Mouse (Mus musculus) forebrain, postnatal 0 days (tissue): ENCODE data around the gene Dnaic2. TPM values are rescaled to one million over a fixed set of nuclear protein-coding genes. Genes with fewer than 3 reads are reported as not detected.

ENCODE experiments used
- ATAC-seq: fragments of 200-750 bp; cut with Nextera tagmentation; 2 replicates; pipeline ENCODE4 v1.8.0; 2017; ENCODE audit warnings: mild to moderate bottlenecking, moderate library complexity
- DNase-seq: peaks from one replicate; pipeline ENCODE4 v3.0.0-alpha.2; 2015
- H3K27ac ChIP-seq: fragments of 300-500 bp; sonication (generic); 2 replicates; pipeline ENCODE4 v1.5.1; 2014; ENCODE audit warnings: low read depth, mild to moderate bottlenecking, antibody characterized with exemption, low read length, moderate library complexity, mixed read lengths
- H3K27me3 ChIP-seq: fragments of 300-500 bp; sonication (generic); 2 replicates; pipeline ENCODE4 v1.6.1; 2014; ENCODE audit warnings: mild to moderate bottlenecking, low read length, mixed read lengths; ENCODE audit not compliant: insufficient read depth
- H3K36me3 ChIP-seq: fragments of 300-500 bp; sonication (generic); 2 replicates; pipeline ENCODE4 v1.6.1; 2014; ENCODE audit warnings: mild to moderate bottlenecking, moderate library complexity; ENCODE audit not compliant: insufficient read depth
- H3K4me1 ChIP-seq: fragments of 300-500 bp; sonication (generic); 2 replicates; pipeline ENCODE4 v1.6.1; 2014; ENCODE audit warnings: antibody characterized with exemption; ENCODE audit not compliant: insufficient read depth
- H3K4me2 ChIP-seq: fragments of 300-500 bp; sonication (generic); 2 replicates; pipeline ENCODE4 v1.6.1; 2014; ENCODE audit warnings: low read depth, mild to moderate bottlenecking, moderate library complexity
- H3K4me3 ChIP-seq: fragments of 300-500 bp; sonication (generic); 2 replicates; pipeline ENCODE4 v1.5.1; 2014; ENCODE audit warnings: low read depth, low read length, mixed read lengths
- H3K9ac ChIP-seq: fragments of 300-500 bp; sonication (generic); 2 replicates; pipeline ENCODE4 v1.6.1; 2014; ENCODE audit warnings: mild to moderate bottlenecking
- H3K9me3 ChIP-seq: fragments of 300-500 bp; sonication (generic); 2 replicates; pipeline ENCODE4 v1.6.1; 2016; ENCODE audit warnings: low read length
- CTCF ChIP-seq: sonication (generic); IDR thresholded peaks from 2 replicates; pipeline ENCODE4 v1.5.1; 2016; ENCODE audit warnings: antibody characterized with exemption, control low read depth, low read depth
- WGBS: fragments of 180-500 bp; shearing (Covaris S2); extraction: QIAGEN DNeasy Blood & Tissue Kit; methylation state at CpG from one replicate; pipeline ENCODE4 v1.1.7; 2014; 5-methylcytosine and 5-hydroxymethylcytosine counted together
- polyA plus RNA-seq: library from polyadenylated mRNA; unstranded; fragments of >200 nt; fragmentation: Nextera tagmentation; extraction: Ambion mirVana; gene quantifications from 2 replicates; pipeline ENCODE4 v1.2.1, GENCODE M21; 2015
- total RNA-seq: library from RNA; depleted of rRNA; stranded (reverse); fragments of >200 nt; gene quantifications from 2 replicates; pipeline ENCODE4 v1.2.3, GENCODE M21; 2014

Dnaic2 gene
- total and polyA plus RNA-seq, 2 experiments from 2014 or later = 4.4 to 8.9 TPM

- H3K4me3 ChIP-seq = no peak overlapping the region
- DNase-seq (no peak), ATAC-seq (no peak)
- no peak overlapping the region for H3K4me2 ChIP-seq
- 74% methylated on average over 7 of the region's 7 CpGs for WGBS
- H3K4me1 ChIP-seq = no peaks in the 10 kb centered on the region
- no peak for TF ChIP-seq CTCF
- H3K27ac ChIP-seq = peak overlapping the region; percentile 40; the same call in 1 of the 2 replicates
- no peaks in the 10 kb centered on the region for H3K9me3 ChIP-seq
- no peaks in the 10 kb centered on the region for H3K36me3 ChIP-seq
- H3K27me3 ChIP-seq = no peaks in the 10 kb centered on the region
- H3K9ac ChIP-seq = no peak overlapping the region
These were observed 11.7 kb upstream of the Dnaic2 start for GRCm38 (mm10) chr11:114715531-114715930.

DNA sequence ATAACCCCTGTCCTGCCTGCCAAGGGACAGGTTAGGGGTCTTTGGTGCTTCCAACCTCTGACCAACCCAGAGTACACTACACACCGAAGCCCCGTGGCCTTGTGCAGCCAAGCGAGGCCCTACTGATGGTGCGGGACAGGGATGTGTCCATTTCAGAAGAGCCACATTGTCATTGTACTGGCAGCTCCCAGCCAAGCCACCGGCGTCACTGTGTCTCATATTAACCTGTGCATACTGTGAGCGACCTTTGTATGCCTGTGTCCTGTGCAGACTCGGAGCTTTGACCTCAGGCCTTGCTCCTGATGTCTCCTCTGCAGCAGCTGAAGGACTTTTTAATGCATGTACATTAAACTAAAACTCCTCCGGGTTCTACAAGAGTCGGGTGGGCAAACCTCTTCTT lies 6.7 kb upstream of the Dnaic2 start:
- Histone ChIP-seq H3K9ac (no peak overlapping the region), H3K27me3 (no peaks in the 10 kb centered on the region), H3K4me2 (no peak overlapping the region), H3K27ac (no peak overlapping the region), H3K4me3 (no peak overlapping the region), H3K36me3 (no peaks in the 10 kb centered on the region), H3K9me3 (no peaks in the 10 kb centered on the region), H3K4me1 (no peaks in the 10 kb centered on the region)
- ATAC-seq (no peak), DNase-seq (no peak)
- no peak for TF ChIP-seq CTCF
- WGBS = 93% methylated on average over 10 of the region's 10 CpGs

DNA sequence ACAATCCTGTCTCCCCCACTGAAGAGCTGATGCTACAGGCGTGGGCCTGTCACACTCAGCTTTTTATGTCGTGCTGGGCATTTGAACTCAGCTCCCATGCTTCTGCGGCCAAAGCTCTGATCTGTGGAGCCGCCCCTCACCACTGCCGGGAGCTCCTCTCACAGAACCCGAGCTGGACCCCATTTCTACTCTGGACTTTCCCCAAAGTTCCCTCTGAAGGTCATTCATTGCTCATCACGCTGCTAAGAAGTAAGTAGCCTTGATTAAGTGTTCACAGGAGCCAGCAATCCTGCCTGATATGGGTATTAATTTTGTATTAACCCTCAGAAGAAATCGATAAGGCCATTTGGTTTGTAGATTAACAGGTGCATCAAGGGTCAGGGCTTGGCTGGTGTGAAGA lies 4.8 kb upstream of the Dnaic2 start:
- 90% methylated on average over 8 of the region's 8 CpGs for WGBS
- Histone ChIP-seq H3K4me2 (no peak overlapping the region), H3K4me1 (no peaks in the 10 kb centered on the region), H3K27ac (no peak overlapping the region), H3K9ac (no peak overlapping the region), H3K36me3 (no peaks in the 10 kb centered on the region), H3K27me3 (no peaks in the 10 kb centered on the region), H3K4me3 (no peak overlapping the region), H3K9me3 (no peaks in the 10 kb centered on the region)
- no peak for TF ChIP-seq CTCF
- no peak for DNase-seq
- ATAC-seq = no peak

DNA sequence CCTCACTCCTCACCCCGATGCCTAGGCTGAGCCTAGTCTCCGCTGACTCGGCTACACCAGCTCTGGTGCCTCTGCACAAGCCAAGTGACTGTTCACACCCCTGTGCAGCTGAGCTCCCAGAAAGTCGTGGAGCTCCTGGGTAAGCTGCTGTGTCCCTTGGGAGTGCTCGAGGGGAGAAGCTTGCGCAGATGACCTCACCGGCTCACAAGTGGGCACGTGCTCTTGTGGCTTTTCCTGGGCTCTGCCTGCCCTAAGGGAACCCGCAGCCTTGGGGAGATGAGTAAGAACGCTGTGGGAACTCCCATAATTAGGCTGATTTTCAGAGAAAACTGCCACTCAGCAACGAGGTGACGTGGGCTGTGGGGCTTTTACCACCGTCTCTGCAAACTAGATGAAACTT lies 4.2 kb upstream of the Dnaic2 start:
- 64% methylated on average over 13 of the region's 13 CpGs for WGBS
- TF ChIP-seq CTCF = no peak
- no peaks in the 10 kb centered on the region for H3K9me3 ChIP-seq
- no peak overlapping the region for H3K4me3 ChIP-seq
- no peak overlapping the region for H3K4me2 ChIP-seq
- H3K4me1 ChIP-seq = no peaks in the 10 kb centered on the region
- no peak overlapping the region for H3K27ac ChIP-seq
- no peaks in the 10 kb centered on the region for H3K36me3 ChIP-seq
- no peak for ATAC-seq
- DNase-seq = no peak
- no peak overlapping the region for H3K9ac ChIP-seq
- H3K27me3 ChIP-seq = no peaks in the 10 kb centered on the region

GRCm38 (mm10) chr11:114724787-114725590 lies 2.2 kb upstream of the Dnaic2 start:
- no peak overlapping the region for H3K4me2 ChIP-seq
- H3K36me3 ChIP-seq = no peaks in the 10 kb centered on the region
- no peak for DNase-seq
- 49% methylated on average over 11 of the region's 11 CpGs for WGBS
- no peak overlapping the region for H3K27ac ChIP-seq
- no peaks in the 10 kb centered on the region for H3K27me3 ChIP-seq
- no peak overlapping the region for H3K9ac ChIP-seq
- no peak overlapping the region for H3K4me3 ChIP-seq
- H3K4me1 ChIP-seq = no peaks in the 10 kb centered on the region; the same call in none of the 2 replicates
- no peak for ATAC-seq
- no peak for TF ChIP-seq CTCF
- H3K9me3 ChIP-seq = no peaks in the 10 kb centered on the region

GRCm38 (mm10) chr11:114727826-114728186 lies 598 bp downstream of the Dnaic2 start:
- WGBS = 35% methylated on average over 5 of the region's 5 CpGs

GRCm38 (mm10) chr11:114728333-114728732 lies 1.1 kb downstream of the Dnaic2 start:
- ATAC-seq (no peak), DNase-seq (no peak)
- H3K36me3 ChIP-seq = no peaks in the 10 kb centered on the region
- no peak overlapping the region for H3K4me2 ChIP-seq
- H3K4me3 ChIP-seq = no peak overlapping the region
- no peak for TF ChIP-seq CTCF
- H3K4me1 ChIP-seq = no peaks in the 10 kb centered on the region; the same call in none of the 2 replicates
- no peak overlapping the region for H3K9ac ChIP-seq
- WGBS = 45% methylated on average over 5 of the region's 5 CpGs
- H3K27ac ChIP-seq = no peak overlapping the region
- no peaks in the 10 kb centered on the region for H3K27me3 ChIP-seq
- H3K9me3 ChIP-seq = no peaks in the 10 kb centered on the region

More at GRCm38 (mm10) chr11:114727826-114728186, 598 bp downstream of the Dnaic2 start:
- Histone ChIP-seq H3K27me3 (no peaks in the 10 kb centered on the region), H3K9ac (no peak overlapping the region; the same call in 1 of the 2 replicates), H3K4me3 (peak overlapping the region; percentile 27; the same call in 1 of the 2 replicates), H3K4me1 (no peaks in the 10 kb centered on the region; the same call in none of the 2 replicates), H3K27ac (no peak overlapping the region), H3K9me3 (no peaks in the 10 kb centered on the region), H3K4me2 (peak overlapping the region; percentile 64), H3K36me3 (no peaks in the 10 kb centered on the region)
- DNase-seq = no peak
- no peak for TF ChIP-seq CTCF
- ATAC-seq = 0 out of 2 replicates have a peak, but pooled peaks have one; percentile 2
